Mouse (Mus musculus): ENCODE data around the gene Ccdc63.

- TF ChIP-seq CTCF (IDR thresholded peaks at IDR 0.05), result no peak
- no peak for TF ChIP-seq EP300 (IDR thresholded peaks at IDR 0.05; ENCODE audit: insufficient read depth, low read depth, low read length)
These were observed 4.2 kb upstream of the Ccdc63 start for GRCm38 (mm10) chr5:122144825-122145224.

Measured in heart, adult 2 months (tissue).